Mouse (Mus musculus): ENCODE measurements at regions not wholly inside any gene's neighbourhood (a gene's known extent, or its start where the extent isn't known, plus 50 kb on each side); places are given as distances from the start of the nearest gene placed in this dataset.

GRCm38 (mm10) chr4:153058152-153058551, 424.5 kb downstream of the Ajap1 start:
- DNase-seq (ENCODE audit: low read depth in 2 of 2, low spot score in 2 of 2) = no peak

- no peak for DNase-seq (ENCODE audit: low read depth in 2 of 2, low spot score in 2 of 2)
These were observed 458.9 kb downstream of the Ajap1 start for GRCm38 (mm10) chr4:153023711-153024110.

GRCm38 (mm10) chr4:153019211-153019610, 463.4 kb downstream of the Ajap1 start:
- no peak for DNase-seq (ENCODE audit: low read depth in 2 of 2, low spot score in 2 of 2)

- no peak for DNase-seq (ENCODE audit: low read depth in 2 of 2, low spot score in 2 of 2)
These were observed 464.3 kb downstream of the Ajap1 start for GRCm38 (mm10) chr4:153018138-153018921.

GRCm38 (mm10) chr4:153017816-153018137, 464.8 kb downstream of the Ajap1 start:
- DNase-seq (ENCODE audit: low read depth in 2 of 2, low spot score in 2 of 2) = no peak

- no peak for DNase-seq (ENCODE audit: low read depth in 2 of 2, low spot score in 2 of 2)
These were observed 479.3 kb downstream of the Ajap1 start for GRCm38 (mm10) chr4:153003338-153003737.

- DNase-seq (ENCODE audit: low read depth in 2 of 2, low spot score in 2 of 2) = no peak
These were observed 480.1 kb downstream of the Ajap1 start for GRCm38 (mm10) chr4:153002516-153002915.

- no peak for DNase-seq (ENCODE audit: low read depth in 2 of 2, low spot score in 2 of 2)
These were observed 480.9 kb downstream of the Ajap1 start for GRCm38 (mm10) chr4:153001761-153002160.

GRCm38 (mm10) chr4:152999526-152999925, 483.1 kb downstream of the Ajap1 start:
- DNase-seq (ENCODE audit: low read depth in 2 of 2, low spot score in 2 of 2) = no peak

- no peak for DNase-seq (ENCODE audit: low read depth in 2 of 2, low spot score in 2 of 2)
These were observed 485.4 kb downstream of the Ajap1 start for GRCm38 (mm10) chr4:152997251-152997650.

GRCm38 (mm10) chr4:152996641-152997040, 486.0 kb downstream of the Ajap1 start:
- DNase-seq (ENCODE audit: low read depth in 2 of 2, low spot score in 2 of 2) = no peak

GRCm38 (mm10) chr4:152995052-152995595, 487.5 kb downstream of the Ajap1 start:
- DNase-seq (ENCODE audit: low read depth in 2 of 2, low spot score in 2 of 2) = no peak

- DNase-seq (ENCODE audit: low read depth in 2 of 2, low spot score in 2 of 2) = no peak
These were observed 488.4 kb downstream of the Ajap1 start for GRCm38 (mm10) chr4:152994206-152994605.

- no peak for DNase-seq (ENCODE audit: low read depth in 2 of 2, low spot score in 2 of 2)
These were observed 492.3 kb downstream of the Ajap1 start for GRCm38 (mm10) chr4:152990266-152990665.

GRCm38 (mm10) chr4:152987726-152988125, 494.9 kb downstream of the Ajap1 start:
- DNase-seq (ENCODE audit: low read depth in 2 of 2, low spot score in 2 of 2) = no peak

GRCm38 (mm10) chr4:152975012-152975675, 497.5 kb upstream of the Kcnab2 start:
- DNase-seq (ENCODE audit: low read depth in 2 of 2, low spot score in 2 of 2) = no peak

GRCm38 (mm10) chr4:152963001-152963400, 485.3 kb upstream of the Kcnab2 start:
- no peak for DNase-seq (ENCODE audit: low read depth in 2 of 2, low spot score in 2 of 2)

- no peak for DNase-seq (ENCODE audit: low read depth in 2 of 2, low spot score in 2 of 2)
These were observed 484.5 kb upstream of the Kcnab2 start for GRCm38 (mm10) chr4:152962165-152962564.

GRCm38 (mm10) chr4:152961677-152962076, 484.0 kb upstream of the Kcnab2 start:
- DNase-seq (ENCODE audit: low read depth in 2 of 2, low spot score in 2 of 2) = no peak

GRCm38 (mm10) chr4:152959627-152960230, 482.1 kb upstream of the Kcnab2 start:
- DNase-seq (ENCODE audit: low read depth in 2 of 2, low spot score in 2 of 2) = no peak

- no peak for DNase-seq (ENCODE audit: low read depth in 2 of 2, low spot score in 2 of 2)
These were observed 475.7 kb upstream of the Kcnab2 start for GRCm38 (mm10) chr4:152953237-152953974.
